15 mouse cellular contexts compared by ENCODE assay signal in genomic region chr19:37771956-37772355, GRCm38 (mm10).
DNase-seq lines count a peak whose midpoint lies in the region.
"Had no signal": no experiment of that assay in that cellular context is flagged by ENCODE, and none has a peak within 500 bp of the region (broad histone marks: within the 10 kb centered on the region; RNA-seq: fewer than 3 reads in every experiment).

No protein-coding gene starts in this region.

- DNase-seq in 3134 (ENCODE audit: extremely low read depth, insufficient read length, low spot score) (peak; percentile 29), NIH3T3 (ENCODE audit: low read depth) (peak; percentile 79)
- DNase-seq in fibroblast of lung, adult 2 months (ENCODE audit: low read depth) = peak; percentile 39
- DNase-seq in cerebellum, postnatal 14 days = no peak
- no peak for DNase-seq in right cerebral cortex, postnatal 4 days
- DNase-seq: adrenal gland, adult 8-10 months; adrenal gland, postnatal 14 days; adrenal gland, postnatal 36 days; B cell, adult 2 months; cerebellum, adult 11-12 months; cerebellum, adult 2 months; cerebellum, adult 9-10 months; cerebellum, postnatal 10 days; cerebellum, postnatal 36 days; embryo, embryonic 11 days had no signal

Comparison
In these comparisons a context has a peak if more than half of its experiments do, and no peak if none do; other contexts are left out.
1. DNase-seq: peak in 3134 (single experiment), NIH3T3 (single experiment) and fibroblast of lung, adult 2 months (single experiment); none in cerebellum, postnatal 14 days (0 of 2) and right cerebral cortex, postnatal 4 days (single experiment).